Mouse (Mus musculus): Measurements from ENCODE around the gene Krt87. TPM values are rescaled to one million over a fixed set of nuclear protein-coding genes. Genes with fewer than 3 reads are reported as not detected.

Krt87 gene
- total RNA-seq, 1 experiment from 2014 or later: not detected

GRCm38 (mm10) chr15:101385064-101385463 lies 53.5 kb downstream of the Krt87 start:
- ATAC-seq (replicated peaks in 1 of 2; ENCODE audit: insufficient read depth in 1 of 2, low FRiP score in 2 of 2, low TSS enrichment in 1 of 2, low read depth in 1 of 2, poor library complexity in 2 of 2, severe bottlenecking in 2 of 2): no peak

GRCm38 (mm10) chr15:101384610-101385009 lies 54.0 kb downstream of the Krt87 start:
- no peak for ATAC-seq (replicated peaks in 1 of 2; ENCODE audit: insufficient read depth in 1 of 2, low FRiP score in 2 of 2, low TSS enrichment in 1 of 2, low read depth in 1 of 2, poor library complexity in 2 of 2, severe bottlenecking in 2 of 2)

DNA sequence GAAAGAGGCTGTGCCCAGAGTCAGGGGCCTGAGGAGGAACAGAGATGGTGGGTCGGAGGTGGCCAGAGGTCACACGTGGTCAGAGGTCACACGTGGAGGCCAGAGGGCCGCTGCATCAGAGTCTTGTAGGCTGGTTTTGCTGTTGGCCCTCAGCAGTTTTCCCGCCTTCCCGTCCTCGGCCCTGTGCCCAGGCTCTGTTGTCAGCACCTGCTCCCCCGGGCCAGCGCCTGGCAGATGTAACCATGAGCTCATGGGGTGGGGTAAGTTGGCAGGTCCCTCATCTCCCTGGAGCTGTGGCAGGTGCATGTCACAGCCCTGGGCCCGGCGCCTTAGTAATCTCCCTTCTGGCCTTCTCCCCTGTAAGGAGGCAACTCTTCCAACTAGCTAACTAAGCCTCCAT lies 55.8 kb downstream of the Krt87 start:
- no peak for ATAC-seq (replicated peaks in 1 of 2; ENCODE audit: insufficient read depth in 1 of 2, low FRiP score in 2 of 2, low TSS enrichment in 1 of 2, low read depth in 1 of 2, poor library complexity in 2 of 2, severe bottlenecking in 2 of 2)

DNA sequence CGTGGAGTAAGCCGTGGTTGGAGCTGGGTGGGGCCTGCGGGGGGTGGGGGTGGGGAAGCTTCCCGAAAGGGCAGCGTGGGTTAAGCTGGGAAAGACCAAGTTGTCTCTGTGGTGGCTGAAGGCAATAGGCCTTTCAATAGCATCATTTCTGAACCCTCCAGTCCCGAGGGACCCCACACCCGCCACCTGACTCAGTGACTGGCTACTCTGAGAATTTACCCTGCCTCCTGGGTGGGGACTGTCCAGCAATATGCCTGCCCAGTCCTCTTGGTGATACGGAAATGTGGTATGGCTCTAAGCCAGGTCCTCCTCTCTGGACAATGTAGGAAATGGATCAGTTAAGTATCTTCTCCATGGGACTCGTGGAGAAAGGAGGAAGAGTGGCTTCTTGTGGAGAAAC lies 56.8 kb downstream of the Krt87 start:
- no peak for ATAC-seq (replicated peaks in 1 of 2; ENCODE audit: insufficient read depth in 1 of 2, low FRiP score in 2 of 2, low TSS enrichment in 1 of 2, low read depth in 1 of 2, poor library complexity in 2 of 2, severe bottlenecking in 2 of 2)

Other genes with a start within 250 kb of the Krt87 start
- 6.6 and 7.8 TPM in 2 replicates for gene Grasp, start 214.6 kb downstream of the Krt87 start, total RNA-seq (2017)
- gene Nr4a1, start 184.5 kb downstream of the Krt87 start, total RNA-seq (2017): 246 and 344 TPM in 2 replicates
- 31.9 and 59.4 TPM in 2 replicates for gene Atg101, start 154.5 kb downstream of the Krt87 start, total RNA-seq (2017)
- gene 6030408B16Rik, start 145.6 kb downstream of the Krt87 start, total RNA-seq (2017): 0.63 TPM in 1 of 2 replicates, not detected in the other
- 2.8 TPM in 2 replicates for gene Krt80, start 68.6 kb downstream of the Krt87 start, total RNA-seq (2017)
- gene Krt7, start 27.8 kb downstream of the Krt87 start, total RNA-seq (2017): 11.5 and 13.9 TPM in 2 replicates
- gene Krt88, start 8.9 kb upstream of the Krt87 start, total RNA-seq (2017): not detected in 2 replicates
- gene Krt81, start 24.9 kb upstream of the Krt87 start, total RNA-seq (2017): not detected in 2 replicates
- not detected in 2 replicates for gene Krt86, start 34.7 kb upstream of the Krt87 start, total RNA-seq (2017)
- gene Krt83, start 52.7 kb upstream of the Krt87 start, total RNA-seq (2017): 0.56 TPM in 1 of 2 replicates, not detected in the other
- not detected in 2 replicates for gene Gm49425, start 78.5 kb upstream of the Krt87 start, total RNA-seq (2017)
- gene Krt84, start 94.0 kb upstream of the Krt87 start, total RNA-seq (2017): not detected in 2 replicates
- gene Krt82, start 111.9 kb upstream of the Krt87 start, total RNA-seq (2017): not detected in 2 replicates
- not detected in 2 replicates for gene Krt90, start 124.1 kb upstream of the Krt87 start, total RNA-seq (2017)
- gene Krt75, start 135.1 kb upstream of the Krt87 start, total RNA-seq (2017): not detected in 2 replicates
- gene Gm5414, start 189.4 kb upstream of the Krt87 start, total RNA-seq (2017): not detected in 2 replicates
- 0.10 TPM in 1 of 2 replicates, not detected in the other for gene Gm5478, start 208.6 kb upstream of the Krt87 start, total RNA-seq (2017)
- gene Krt6b, start 241.5 kb upstream of the Krt87 start, total RNA-seq (2017): not detected in 2 replicates

Data from hematopoietic stem cell, adult 5-6 weeks (primary cell).